ENCODE assay signal across 8 mouse cellular contexts in the genomic region with DNA sequence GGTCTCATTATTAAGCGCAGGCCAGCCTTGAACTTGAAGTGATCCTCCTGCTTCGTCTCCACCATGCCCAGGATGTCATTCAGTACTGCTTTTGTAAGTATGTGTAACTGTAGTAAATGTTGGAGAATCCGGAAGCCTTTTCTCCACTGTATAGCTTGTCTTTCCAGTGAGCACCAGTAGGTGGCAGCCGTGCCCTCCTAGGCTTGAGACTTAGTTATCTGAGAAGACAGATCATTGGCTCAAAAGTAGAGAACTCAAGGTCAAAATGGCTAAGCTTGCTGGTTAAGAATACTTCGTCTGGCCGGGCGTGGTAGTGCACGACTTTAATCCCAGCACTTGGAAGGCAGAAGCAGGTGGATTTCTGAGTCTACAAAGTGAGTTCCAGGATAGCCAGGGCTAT.
DNase-seq lines count a peak whose midpoint lies in the region; ATAC-seq and TF ChIP-seq lines count a peak whose summit lies in the region.

No protein-coding gene starts in this region.

- no peak overlapping the region for H3K4me2 ChIP-seq in forebrain, embryonic 13.5 days
- no peak overlapping the region for H3K4me2 ChIP-seq in forebrain, embryonic 12.5 days
- H3K4me2 ChIP-seq in lung, embryonic 14.5 days: no peak overlapping the region

- peak; percentile 86 for TF ChIP-seq CTCF in lung, embryonic 14.5 days (IDR thresholded peaks at IDR 0.05; ENCODE audit: low read depth)

- no peak overlapping the region for H3K4me3 ChIP-seq in forebrain, embryonic 13.5 days
- no peak overlapping the region for H3K4me3 ChIP-seq in forebrain, embryonic 12.5 days (replicated peaks)
- no peak overlapping the region for H3K4me3 ChIP-seq in lung, embryonic 14.5 days (ENCODE audit: low read depth, low read length)

- WGBS in forebrain, embryonic 13.5 days: 30% methylated on average over 8 of the region's 8 CpGs
- 26% methylated on average over 8 of the region's 8 CpGs for WGBS in forebrain, embryonic 12.5 days
- WGBS in large intestine, adult 2 months: 13% methylated on average over 8 of the region's 8 CpGs
- WGBS in lung, embryonic 14.5 days: 28% methylated on average over 8 of the region's 8 CpGs

- H3K9me3 ChIP-seq in forebrain, embryonic 13.5 days (replicated peaks): no peaks in the 10 kb centered on the region
- no peaks in the 10 kb centered on the region for H3K9me3 ChIP-seq in forebrain, embryonic 12.5 days
- H3K9me3 ChIP-seq in lung, embryonic 14.5 days (ENCODE audit: low read depth, low read length): no peaks in the 10 kb centered on the region

- no peaks in the 10 kb centered on the region for H3K4me1 ChIP-seq in forebrain, embryonic 13.5 days
- no peaks in the 10 kb centered on the region for H3K4me1 ChIP-seq in forebrain, embryonic 12.5 days
- H3K4me1 ChIP-seq in lung, embryonic 14.5 days (ENCODE audit: insufficient read depth): no peaks in the 10 kb centered on the region

- DNase-seq in WW6 (ENCODE audit: low read depth, low spot score): peak; percentile 48
- DNase-seq in cerebellum, adult 9-11 months: peak; percentile 28
- DNase-seq in gastrocnemius, adult 8-10 months (ENCODE audit: low spot score in 2 of 2): peak; percentile 32 to 43
- peak; percentile 65 for DNase-seq in large intestine, adult 2 months (ENCODE audit: low read depth, low spot score)
- DNase-seq in lung, embryonic 14.5 days: peak; percentile 86
- DNase-seq in right cerebral cortex, postnatal 25 days: peak; percentile 50

- peaks cover 26% of the 10 kb centered on the region for H3K36me3 ChIP-seq in forebrain, embryonic 13.5 days (ENCODE audit: poor library complexity, severe bottlenecking)
- peaks cover 23% of the 10 kb centered on the region for H3K36me3 ChIP-seq in forebrain, embryonic 12.5 days (replicated peaks)
- H3K36me3 ChIP-seq in lung, embryonic 14.5 days (ENCODE audit: insufficient read depth): no peaks in the 10 kb centered on the region

- no peak overlapping the region for H3K27ac ChIP-seq in forebrain, embryonic 13.5 days
- H3K27ac ChIP-seq in forebrain, embryonic 12.5 days: no peak overlapping the region
- no peak overlapping the region for H3K27ac ChIP-seq in lung, embryonic 14.5 days (ENCODE audit: low read depth)

- H3K9ac ChIP-seq in forebrain, embryonic 13.5 days: no peak overlapping the region
- no peak overlapping the region for H3K9ac ChIP-seq in forebrain, embryonic 12.5 days
- H3K9ac ChIP-seq in lung, embryonic 14.5 days: no peak overlapping the region

- 0 out of 2 replicates have a peak, but pooled peaks have one; percentile 21 for ATAC-seq in forebrain, embryonic 13.5 days
- ATAC-seq in forebrain, embryonic 12.5 days (ENCODE audit: low FRiP score): no peak
- ATAC-seq in lung, embryonic 14.5 days (ENCODE audit: insufficient read depth): no peak

- H3K27me3 ChIP-seq in forebrain, embryonic 13.5 days: no peaks in the 10 kb centered on the region
- H3K27me3 ChIP-seq in forebrain, embryonic 12.5 days: 0 out of 2 replicates have a peak, but pooled peaks cover 1% of the 10 kb centered on the region
- H3K27me3 ChIP-seq in lung, embryonic 14.5 days (ENCODE audit: insufficient read depth, low read length): no peaks in the 10 kb centered on the region

Comparison
In these comparisons a context has a peak if more than half of its experiments do, and no peak if none do; other contexts are left out.
1. DNase-seq: peak in every context shown above with its lines; median percentile 86 in lung, embryonic 14.5 days; 65 in large intestine, adult 2 months; 50 in right cerebral cortex, postnatal 25 days; 48 in WW6; 38 in gastrocnemius, adult 8-10 months; 28 in cerebellum, adult 9-11 months.